Mouse (Mus musculus) embryonic facial prominence, embryonic 13.5 days (tissue): ENCODE measurements around the gene Kansl1. TPM values are rescaled to one million over a fixed set of nuclear protein-coding genes. Genes with fewer than 3 reads are reported as not detected.

Source experiments
- microRNA-seq: library from miRNA; unstranded; fragments of <30 nt; microRNA quantifications from one replicate; pipeline ENCODE4, GENCODE M21; 2016
- polyA plus RNA-seq: library from polyadenylated mRNA; unstranded; fragments of >200 nt; fragmentation: Nextera tagmentation; extraction: Ambion mirVana; gene quantifications from 2 replicates; pipeline ENCODE4 v1.2.1, GENCODE M21; 2015

Kansl1 gene
- polyA plus RNA-seq, 1 experiment from 2014 or later = 29.9 TPM

Small RNA genes lying within 50 kb of the gene (microRNA-seq; reads per million reads assigned to microRNA genes)
- not detected for gene Gm47315

Other genes starting within 250 kb of the Kansl1 start
- 9.7 and 10.5 TPM in 2 replicates for gene Mapt, start 237.5 kb downstream of the Kansl1 start, polyA plus RNA-seq
- 45.4 and 57.1 TPM in 2 replicates for gene Cdc27, start 81.8 kb upstream of the Kansl1 start, polyA plus RNA-seq
- gene Myl4, start 81.8 kb upstream of the Kansl1 start, polyA plus RNA-seq = 18.0 and 21.7 TPM in 2 replicates
- 3.9 and 4.2 TPM in 2 replicates for gene Itgb3, start 139.1 kb upstream of the Kansl1 start, polyA plus RNA-seq
- 0.01 TPM in 1 of 2 replicates, not detected in the other for gene Gm11639, start 216.8 kb upstream of the Kansl1 start, polyA plus RNA-seq